Mouse (Mus musculus): ENCODE data around the gene Tjp1. TPM values are rescaled to one million over a fixed set of nuclear protein-coding genes. Genes with fewer than 3 reads are reported as not detected.

Tjp1 gene
- polyA plus RNA-seq, 1 experiment from 2014 or later = 23.3 TPM

DNA sequence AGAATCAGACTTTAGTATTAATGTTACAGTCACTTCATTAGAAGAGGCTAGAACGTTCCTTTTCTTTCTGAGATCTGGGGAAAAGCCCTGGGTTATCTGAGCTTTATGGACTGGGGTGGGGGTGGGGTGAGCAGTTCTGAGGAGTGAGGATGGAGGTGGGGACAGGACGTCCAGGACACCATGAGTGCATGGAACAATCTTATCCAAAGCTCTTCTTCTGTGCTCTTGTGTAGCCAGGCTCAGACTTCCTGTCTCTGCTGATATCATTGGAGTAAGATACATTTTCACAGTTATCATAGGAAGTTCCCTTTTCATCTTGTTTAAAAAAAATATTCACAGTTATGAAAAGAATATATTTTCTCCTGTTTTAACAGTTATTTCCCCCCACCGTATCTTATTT is 55.5 kb downstream of the Tjp1 start:
- DNase-seq (ENCODE audit: low spot score) = no peak
- Histone ChIP-seq H3K27me3 (replicated peaks; ENCODE audit: low read depth, poor library complexity, severe bottlenecking) (no peaks in the 10 kb centered on the region), H3K27ac (replicated peaks) (no peak overlapping the region), H3K36me3 (replicated peaks) (no peaks in the 10 kb centered on the region), H3K4me1 (peaks cover 12% of the 10 kb centered on the region), H3K4me3 (no peak overlapping the region), H3K9me3 (no peaks in the 10 kb centered on the region)
- 79% methylated on average over 3 of the region's 3 CpGs for WGBS

DNA sequence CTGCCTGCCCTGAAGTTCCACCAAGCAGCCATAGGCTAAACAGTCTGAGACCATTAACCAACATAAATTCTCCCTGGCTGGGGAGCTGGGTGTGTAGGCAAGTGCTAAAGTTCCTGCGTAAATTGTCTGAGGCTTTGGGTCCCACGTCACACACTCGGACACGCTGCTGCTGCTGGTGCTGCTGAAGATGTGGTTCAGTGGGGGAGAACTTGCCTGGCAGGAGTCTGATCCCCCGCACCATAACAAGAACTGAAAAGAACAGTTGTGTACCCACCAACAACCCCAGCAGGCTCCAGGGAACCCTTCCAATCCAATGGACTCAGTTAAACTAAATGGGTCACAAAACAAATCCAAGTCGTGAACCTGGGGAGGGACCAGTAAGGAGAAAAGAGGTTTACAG is 56.2 kb downstream of the Tjp1 start:
- Histone ChIP-seq H3K27me3 (replicated peaks; ENCODE audit: low read depth, poor library complexity, severe bottlenecking) (no peaks in the 10 kb centered on the region), H3K36me3 (replicated peaks) (no peaks in the 10 kb centered on the region), H3K4me1 (peaks cover 12% of the 10 kb centered on the region), H3K4me3 (no peak overlapping the region), H3K27ac (replicated peaks) (no peak overlapping the region), H3K9me3 (no peaks in the 10 kb centered on the region)
- 82% methylated on average over 6 of the region's 6 CpGs for WGBS
- no peak for DNase-seq (ENCODE audit: low spot score)

DNA sequence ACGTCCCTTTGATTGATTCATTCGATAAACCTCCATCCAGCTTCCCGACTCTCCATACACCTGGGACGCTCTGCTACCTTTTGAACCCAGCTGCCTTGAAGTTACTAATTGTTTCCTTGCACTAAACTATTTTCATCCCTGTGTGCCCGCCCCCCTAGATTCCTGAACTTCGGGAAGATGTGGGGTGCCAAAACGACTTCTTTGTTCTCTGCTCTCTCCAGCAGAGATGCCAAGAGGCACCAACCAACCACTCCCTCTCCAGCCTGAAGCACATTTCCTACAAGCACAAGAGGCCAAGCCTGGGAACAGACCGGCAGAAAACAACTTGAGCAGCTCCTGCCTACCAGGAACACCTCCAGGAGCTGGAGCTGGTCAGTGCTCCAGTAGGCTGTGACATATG is 57.4 kb downstream of the Tjp1 start:
- H3K4me3 ChIP-seq = no peak overlapping the region
- H3K9me3 ChIP-seq = no peaks in the 10 kb centered on the region
- H3K27ac ChIP-seq (replicated peaks) = 0 out of 2 replicates have a peak overlapping the region, but pooled peaks have one; percentile 15
- no peak for DNase-seq (ENCODE audit: low spot score)
- peaks cover 16% of the 10 kb centered on the region for H3K4me1 ChIP-seq
- no peaks in the 10 kb centered on the region for H3K36me3 ChIP-seq (replicated peaks)
- H3K27me3 ChIP-seq (replicated peaks; ENCODE audit: low read depth, poor library complexity, severe bottlenecking) = no peaks in the 10 kb centered on the region
- 27% methylated on average over 8 of the region's 8 CpGs for WGBS

DNA sequence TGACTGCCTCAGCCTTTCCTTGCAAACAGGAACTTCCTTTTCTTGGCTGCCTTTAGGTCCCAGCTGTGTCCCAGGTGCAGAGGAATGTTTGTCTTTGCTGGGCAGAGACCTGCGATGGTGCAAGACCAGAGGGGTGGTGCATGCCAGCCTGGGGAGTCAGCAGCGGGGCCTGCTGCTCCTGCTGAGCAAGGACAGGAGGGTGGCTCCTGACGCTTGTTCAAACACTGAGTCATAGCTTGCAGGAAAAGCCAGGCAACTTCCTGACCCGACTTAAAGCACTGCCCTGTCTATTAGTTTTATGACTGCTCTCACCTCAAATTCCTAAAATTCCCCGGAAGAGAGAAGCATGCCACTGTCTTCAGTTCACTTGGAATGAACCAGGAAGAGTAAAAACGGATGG is 57.9 kb downstream of the Tjp1 start:
- H3K27ac ChIP-seq (replicated peaks) = no peak overlapping the region; the same call in 1 of the 2 replicates
- 20% methylated on average over 6 of the region's 6 CpGs for WGBS
- H3K4me3 ChIP-seq = no peak overlapping the region
- no peaks in the 10 kb centered on the region for H3K36me3 ChIP-seq (replicated peaks)
- H3K9me3 ChIP-seq = no peaks in the 10 kb centered on the region
- H3K4me1 ChIP-seq = peaks cover 16% of the 10 kb centered on the region
- no peaks in the 10 kb centered on the region for H3K27me3 ChIP-seq (replicated peaks; ENCODE audit: low read depth, poor library complexity, severe bottlenecking)
- peak; percentile 24 for DNase-seq (ENCODE audit: low spot score)

DNA sequence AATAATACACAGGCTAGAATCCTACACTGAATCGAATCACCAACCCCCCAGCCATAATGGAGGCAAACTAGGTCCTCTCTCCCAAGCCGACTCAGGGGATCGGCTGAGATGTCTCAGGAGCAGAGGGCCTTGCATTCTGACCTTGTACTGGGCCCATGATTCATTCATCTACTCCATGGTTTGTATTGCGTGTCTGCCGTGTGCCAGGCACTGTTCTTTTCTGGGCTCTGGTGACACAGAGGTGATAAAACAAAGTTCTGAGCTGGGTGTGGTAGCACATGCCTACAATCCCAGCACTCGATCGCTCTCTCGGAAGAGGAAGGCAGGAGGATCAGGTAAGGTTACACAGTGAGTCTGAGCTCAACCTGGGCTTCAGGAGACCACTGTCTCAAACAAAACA is 59.4 kb downstream of the Tjp1 start:
- Histone ChIP-seq H3K27ac (replicated peaks) (no peak overlapping the region), H3K36me3 (replicated peaks) (no peaks in the 10 kb centered on the region), H3K4me1 (peaks cover 16% of the 10 kb centered on the region), H3K4me3 (no peak overlapping the region), H3K9me3 (no peaks in the 10 kb centered on the region), H3K27me3 (replicated peaks; ENCODE audit: low read depth, poor library complexity, severe bottlenecking) (no peaks in the 10 kb centered on the region)
- no peak for DNase-seq (ENCODE audit: low spot score)
- WGBS = 89% methylated on average over 8 of the region's 8 CpGs

DNA sequence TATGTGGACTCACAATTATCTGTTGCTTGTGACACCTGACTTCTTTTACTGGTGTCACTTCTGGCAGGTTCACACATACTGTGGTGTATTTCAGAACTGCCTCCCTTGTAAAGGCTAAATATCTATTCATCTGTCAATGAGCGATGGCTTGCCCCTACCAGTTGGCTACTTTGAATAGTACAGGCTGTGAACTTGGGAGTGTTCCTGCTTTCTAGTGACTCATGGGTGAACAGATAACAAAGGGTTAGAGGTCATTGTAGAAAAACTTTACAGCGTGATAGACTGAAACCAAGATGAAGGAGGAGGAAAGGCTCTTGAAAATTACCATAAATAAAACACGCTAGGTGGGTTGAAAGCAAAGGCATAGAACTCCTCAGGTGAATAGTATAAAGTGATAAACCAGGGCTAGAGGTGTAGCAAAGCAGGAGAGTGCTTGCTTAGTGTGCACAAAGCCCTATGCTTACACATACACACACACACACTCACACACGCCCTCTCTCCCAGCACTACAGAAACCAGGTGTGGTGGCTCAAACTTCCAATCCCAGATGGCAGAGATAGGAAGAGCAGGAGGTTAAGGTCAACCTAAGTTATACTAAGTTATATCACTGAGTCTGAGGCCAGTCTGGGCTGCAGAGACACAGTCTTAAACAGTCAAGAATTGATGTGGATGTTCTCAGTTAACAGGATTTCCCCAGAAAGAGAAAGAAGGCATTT is 60.1 kb downstream of the Tjp1 start:
- H3K4me3 ChIP-seq = no peak overlapping the region
- DNase-seq (ENCODE audit: low spot score) = no peak
- H3K27ac ChIP-seq (replicated peaks) = no peak overlapping the region
- no peaks in the 10 kb centered on the region for H3K9me3 ChIP-seq
- 83% methylated on average over 4 of the region's 4 CpGs for WGBS
- H3K4me1 ChIP-seq = peaks cover 16% of the 10 kb centered on the region
- H3K36me3 ChIP-seq (replicated peaks) = no peaks in the 10 kb centered on the region
- H3K27me3 ChIP-seq (replicated peaks; ENCODE audit: low read depth, poor library complexity, severe bottlenecking) = no peaks in the 10 kb centered on the region

DNA sequence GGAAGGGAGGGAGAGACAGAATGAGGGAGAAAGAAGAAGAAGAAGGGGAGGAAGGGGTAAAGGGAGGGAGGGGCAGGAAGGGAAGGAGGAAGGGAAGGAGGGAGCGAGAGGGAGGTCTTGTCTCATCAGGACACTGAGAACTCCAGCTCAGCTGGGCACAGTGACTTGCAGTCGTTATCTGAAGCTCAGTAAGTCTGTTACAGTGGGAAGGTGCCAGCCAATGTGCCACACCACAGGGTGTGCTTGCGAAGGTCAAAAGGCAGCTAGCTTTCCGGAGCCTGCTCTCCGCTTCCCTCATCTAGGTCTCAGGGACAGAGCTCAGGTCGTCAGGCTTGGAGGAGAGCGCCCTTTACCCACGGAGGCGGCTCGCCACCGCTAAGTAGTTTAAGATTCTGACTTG is 61.4 kb downstream of the Tjp1 start:
- no peaks in the 10 kb centered on the region for H3K36me3 ChIP-seq (replicated peaks)

DNA sequence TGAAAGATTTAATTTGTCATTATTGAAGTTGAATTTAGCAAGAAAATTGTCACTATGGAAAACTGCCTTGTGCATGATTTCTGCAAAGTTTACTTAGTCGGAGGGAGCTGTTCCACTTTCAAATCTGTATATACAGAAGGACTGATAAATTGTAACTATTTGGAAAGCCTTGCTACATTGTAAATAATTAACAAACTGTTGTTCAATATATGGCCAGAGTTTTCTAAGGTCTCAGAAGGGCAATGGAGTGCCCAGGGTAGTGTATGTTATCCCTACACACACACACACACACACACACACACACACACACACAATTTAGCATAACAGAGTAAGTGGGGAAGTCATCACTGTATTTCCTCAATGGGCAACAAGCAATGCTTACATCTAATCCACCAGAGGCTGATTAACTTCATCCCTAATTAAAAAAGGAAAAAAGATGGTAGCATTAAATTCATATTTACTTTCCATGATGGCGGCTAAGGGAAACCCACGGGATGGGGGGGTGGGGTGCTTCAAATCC is 63.0 kb downstream of the Tjp1 start:
- no peaks in the 10 kb centered on the region for H3K9me3 ChIP-seq
- H3K36me3 ChIP-seq (replicated peaks) = no peaks in the 10 kb centered on the region
- no peaks in the 10 kb centered on the region for H3K27me3 ChIP-seq (replicated peaks; ENCODE audit: low read depth, poor library complexity, severe bottlenecking)
- H3K4me3 ChIP-seq = no peak overlapping the region
- peaks cover 7% of the 10 kb centered on the region for H3K4me1 ChIP-seq
- H3K27ac ChIP-seq (replicated peaks) = no peak overlapping the region
- 89% methylated on average over 3 of the region's 3 CpGs for WGBS
- no peak for DNase-seq (ENCODE audit: low spot score)

More for the DNA sequence above, 61.4 kb downstream of the Tjp1 start:
- H3K9me3 ChIP-seq = no peaks in the 10 kb centered on the region
- no peak overlapping the region for H3K4me3 ChIP-seq
- no peak for DNase-seq (ENCODE audit: low spot score)
- H3K27ac ChIP-seq (replicated peaks) = no peak overlapping the region
- no peaks in the 10 kb centered on the region for H3K27me3 ChIP-seq (replicated peaks; ENCODE audit: low read depth, poor library complexity, severe bottlenecking)
- WGBS = 38% methylated on average over 11 of the region's 11 CpGs
- peaks cover 16% of the 10 kb centered on the region for H3K4me1 ChIP-seq

DNA sequence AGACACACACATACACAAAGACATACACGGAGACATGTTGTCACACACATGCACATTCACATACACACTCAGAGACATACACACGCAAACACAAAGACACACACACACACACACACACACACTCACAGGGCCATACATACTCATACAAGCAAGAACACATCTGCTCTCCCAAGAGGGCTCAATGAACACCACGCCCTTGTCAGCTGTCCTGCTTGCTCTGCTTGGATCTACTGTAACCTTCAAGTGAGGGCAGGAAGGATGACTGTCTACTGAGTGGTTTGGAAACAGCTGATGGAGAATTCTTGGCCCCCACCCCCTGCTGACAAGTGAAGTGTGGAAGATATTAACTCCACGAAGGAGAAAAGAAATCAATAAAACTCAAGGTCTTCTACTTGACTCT is 64.1 kb downstream of the Tjp1 start:
- Histone ChIP-seq H3K4me1 (peaks cover 4% of the 10 kb centered on the region; the same call in 1 of the 2 replicates), H3K9me3 (no peaks in the 10 kb centered on the region), H3K27ac (replicated peaks) (no peak overlapping the region), H3K4me3 (no peak overlapping the region), H3K27me3 (replicated peaks; ENCODE audit: low read depth, poor library complexity, severe bottlenecking) (no peaks in the 10 kb centered on the region), H3K36me3 (replicated peaks) (no peaks in the 10 kb centered on the region)
- DNase-seq (ENCODE audit: low spot score) = no peak
- WGBS = 82% methylated on average over 4 of the region's 4 CpGs

DNA sequence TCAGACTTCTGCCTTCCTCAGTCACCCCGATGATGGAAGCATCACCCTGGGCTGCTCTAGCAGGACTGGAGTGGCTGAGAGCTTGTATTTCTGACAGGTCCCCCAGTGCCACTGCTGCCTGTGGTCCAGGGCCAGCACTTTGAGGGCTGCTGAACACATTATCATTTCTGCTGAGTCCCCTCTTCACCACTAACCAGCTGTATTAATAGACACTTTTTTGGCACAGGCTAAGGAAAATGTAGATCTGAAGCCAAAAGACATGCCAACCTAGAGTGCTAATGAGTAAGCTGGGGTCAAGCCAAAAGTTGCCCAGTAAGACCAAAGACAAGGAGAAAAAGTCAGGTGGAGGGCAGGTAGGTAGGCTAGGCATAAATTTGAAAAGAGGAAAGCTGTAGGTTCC is 66.2 kb downstream of the Tjp1 start:
- Histone ChIP-seq H3K4me1 (peaks cover 4% of the 10 kb centered on the region; the same call in 1 of the 2 replicates), H3K27me3 (replicated peaks; ENCODE audit: low read depth, poor library complexity, severe bottlenecking) (no peaks in the 10 kb centered on the region), H3K27ac (replicated peaks) (no peak overlapping the region), H3K36me3 (replicated peaks) (no peaks in the 10 kb centered on the region), H3K4me3 (no peak overlapping the region), H3K9me3 (no peaks in the 10 kb centered on the region)
- DNase-seq (ENCODE audit: low spot score) = no peak
- WGBS = 82% methylated on average over 1 of the region's 1 CpGs

DNA sequence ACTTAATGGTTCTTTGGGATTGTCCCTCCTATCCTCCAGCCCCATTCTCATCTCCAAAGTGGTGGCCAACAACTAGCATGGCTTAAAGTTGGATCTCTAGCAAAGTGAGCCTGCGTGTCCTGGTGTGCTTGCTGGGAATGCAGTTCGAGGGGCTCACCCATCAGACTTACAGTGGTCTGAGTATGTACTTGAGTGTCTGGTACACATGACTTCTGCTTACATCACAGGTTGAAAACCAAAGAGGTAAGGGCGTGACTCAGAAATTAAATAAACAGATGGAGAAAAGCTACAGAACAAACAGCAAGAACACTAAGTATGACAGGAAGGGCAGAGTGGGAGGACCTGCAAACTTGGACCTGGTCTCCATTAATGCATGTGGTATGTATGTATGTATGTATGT is 67.4 kb downstream of the Tjp1 start:
- Histone ChIP-seq H3K4me3 (no peak overlapping the region), H3K27me3 (replicated peaks; ENCODE audit: low read depth, poor library complexity, severe bottlenecking) (no peaks in the 10 kb centered on the region), H3K27ac (replicated peaks) (no peak overlapping the region), H3K36me3 (replicated peaks) (no peaks in the 10 kb centered on the region), H3K9me3 (no peaks in the 10 kb centered on the region), H3K4me1 (no peaks in the 10 kb centered on the region)
- no peak for DNase-seq (ENCODE audit: low spot score)
- 88% methylated on average over 3 of the region's 3 CpGs for WGBS

DNA sequence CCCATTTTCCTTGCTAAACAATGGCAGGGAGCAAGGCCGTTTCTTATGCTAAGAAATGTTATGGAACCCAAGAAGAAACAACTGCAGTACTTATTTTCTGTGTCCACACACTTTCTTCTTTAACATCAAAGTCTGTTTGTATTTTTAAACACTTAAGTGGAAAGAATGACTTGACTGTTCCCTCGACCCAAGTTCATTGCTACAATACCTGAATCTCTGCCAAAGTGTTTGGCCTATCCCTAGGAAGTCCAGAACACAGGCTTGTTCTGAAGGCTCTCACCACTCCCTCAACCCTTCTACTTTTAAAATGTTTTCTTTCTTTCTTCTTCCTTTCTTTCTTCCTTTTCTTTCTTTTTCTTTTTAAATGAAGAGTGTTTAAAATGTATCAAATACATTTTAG is 71.5 kb downstream of the Tjp1 start:
- no peak overlapping the region for H3K4me3 ChIP-seq
- H3K4me1 ChIP-seq = peaks cover 6% of the 10 kb centered on the region; the same call in 1 of the 2 replicates
- 68% methylated on average over 2 of the region's 2 CpGs for WGBS
- no peaks in the 10 kb centered on the region for H3K9me3 ChIP-seq
- DNase-seq (ENCODE audit: low spot score) = no peak
- H3K27ac ChIP-seq (replicated peaks) = no peak overlapping the region
- no peaks in the 10 kb centered on the region for H3K27me3 ChIP-seq (replicated peaks; ENCODE audit: low read depth, poor library complexity, severe bottlenecking)
- no peaks in the 10 kb centered on the region for H3K36me3 ChIP-seq (replicated peaks)

DNA sequence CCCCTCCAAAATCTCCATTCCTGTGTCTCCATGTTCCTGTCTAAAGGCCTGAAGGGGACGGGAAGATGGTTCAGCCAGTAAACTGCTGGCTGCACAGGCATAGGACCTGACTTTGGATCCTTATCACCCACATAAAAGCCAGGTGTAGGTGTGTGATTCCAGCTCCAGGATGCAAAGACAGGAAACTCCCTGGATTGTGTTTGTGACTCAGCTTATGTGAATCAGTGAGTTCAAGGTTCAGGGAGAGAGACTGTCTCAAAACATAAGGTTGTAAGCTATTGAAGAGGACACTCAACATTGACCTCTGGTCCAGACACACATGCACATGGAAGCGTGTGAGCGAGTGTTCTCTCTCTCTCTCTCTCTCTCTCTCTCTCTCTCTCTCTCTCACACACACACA is 72.4 kb downstream of the Tjp1 start:
- WGBS = 80% methylated on average over 3 of the region's 3 CpGs
- no peaks in the 10 kb centered on the region for H3K27me3 ChIP-seq (replicated peaks; ENCODE audit: low read depth, poor library complexity, severe bottlenecking)
- H3K36me3 ChIP-seq (replicated peaks) = no peaks in the 10 kb centered on the region
- no peaks in the 10 kb centered on the region for H3K9me3 ChIP-seq
- DNase-seq (ENCODE audit: low spot score) = no peak
- H3K4me1 ChIP-seq = peaks cover 8% of the 10 kb centered on the region
- H3K4me3 ChIP-seq = no peak overlapping the region
- no peak overlapping the region for H3K27ac ChIP-seq (replicated peaks)

Measured in embryonic facial prominence, embryonic 10.5 days (tissue).